Mouse (Mus musculus) heart, embryonic 15.5 days (tissue): ENCODE measurements around the gene E4f1. TPM values are rescaled to one million over a fixed set of nuclear protein-coding genes. Genes with fewer than 3 reads are reported as not detected.
A peak's percentile ranks its signal among the peaks of the same experiment; 100 is the strongest.
"Not testable (repeated sequence)": the region's sequence is repeated elsewhere in the genome, so short reads cannot be mapped to it uniquely, and the experiment has no call there.

Experiments used
- ATAC-seq: fragments of 200-750 bp; cut with Nextera tagmentation; replicated peaks from 2 replicates; pipeline ENCODE4 v1.8.0; 2017; ENCODE audit warnings: low read depth, moderate TSS enrichment; ENCODE audit not compliant: insufficient number of reproducible peaks, insufficient read depth, low FRiP score
- H3K27ac ChIP-seq: fragments of 300-500 bp; sonication (generic); 2 replicates; pipeline ENCODE4 v1.5.1; 2015; ENCODE audit warnings: mild to moderate bottlenecking, inconsistent platforms
- H3K27me3 ChIP-seq: fragments of 300-500 bp; sonication (generic); 2 replicates; pipeline ENCODE4 v1.6.1; 2015; ENCODE audit warnings: inconsistent platforms
- H3K36me3 ChIP-seq: fragments of 300-500 bp; sonication (generic); 2 replicates; pipeline ENCODE4 v1.6.1; 2015; ENCODE audit warnings: mild to moderate bottlenecking, inconsistent platforms
- H3K4me1 ChIP-seq: fragments of 300-500 bp; sonication (generic); replicated peaks from 2 replicates; pipeline ENCODE4 v1.6.1; 2015; ENCODE audit warnings: inconsistent platforms
- H3K4me2 ChIP-seq: fragments of 300-500 bp; sonication (generic); 2 replicates; pipeline ENCODE4 v1.6.1; 2015; ENCODE audit warnings: inconsistent platforms, mild to moderate bottlenecking, moderate library complexity
- H3K4me3 ChIP-seq: fragments of 300-500 bp; sonication (generic); 2 replicates; pipeline ENCODE4 v1.5.1; 2015; ENCODE audit warnings: mild to moderate bottlenecking, inconsistent platforms
- H3K9ac ChIP-seq: fragments of 300-500 bp; sonication (generic); 2 replicates; pipeline ENCODE4 v1.6.1; 2015; ENCODE audit warnings: mild to moderate bottlenecking, inconsistent platforms
- H3K9me3 ChIP-seq: fragments of 300-500 bp; sonication (generic); replicated peaks from 2 replicates; pipeline ENCODE4 v1.6.1; 2016; ENCODE audit warnings: inconsistent platforms
- WGBS: fragments of 180-500 bp; shearing (Covaris S2); methylation state at CpG from one replicate; pipeline ENCODE4 v1.1.7; 2015; ENCODE audit warnings: mixed read lengths; 5-methylcytosine and 5-hydroxymethylcytosine counted together
- polyA plus RNA-seq: library from polyadenylated mRNA; unstranded; fragments of >200 nt; fragmentation: Nextera tagmentation; extraction: Ambion mirVana; gene quantifications from 2 replicates; pipeline ENCODE4 v1.2.1, GENCODE M21; 2015

The E4f1 gene
- polyA plus RNA-seq, 1 experiment from 2014 or later: 20.5 TPM

- Histone ChIP-seq H3K36me3 (peaks cover 14% of the 10 kb centered on the region), H3K4me2 (peak overlapping the region; percentile 93), H3K9ac (peak overlapping the region; percentile 92), H3K4me3 (peak overlapping the region; percentile 81), H3K4me1 (peaks cover 31% of the 10 kb centered on the region), H3K9me3 (no peaks in the 10 kb centered on the region), H3K27me3 (no peaks in the 10 kb centered on the region), H3K27ac (peak overlapping the region; percentile 84)
- WGBS: under 1% methylated on average over 67 of the region's 68 CpGs
- ATAC-seq: peak; percentile 45
These were observed 801 bp upstream of the E4f1 start for GRCm38 (mm10) chr17:24470701-24471527.

- H3K36me3 ChIP-seq: no peaks in the 10 kb centered on the region
- no peaks in the 10 kb centered on the region for H3K27me3 ChIP-seq
- H3K9ac ChIP-seq: peak overlapping the region; percentile 92
- peak overlapping the region; percentile 84 for H3K27ac ChIP-seq
- H3K4me3 ChIP-seq: peak overlapping the region; percentile 81
- no peaks in the 10 kb centered on the region for H3K9me3 ChIP-seq
- peak overlapping the region; percentile 93 for H3K4me2 ChIP-seq
- WGBS: 14% methylated on average over 7 of the region's 7 CpGs
- ATAC-seq: no peak
- H3K4me1 ChIP-seq: peaks cover 31% of the 10 kb centered on the region
These were observed 690 bp downstream of the E4f1 start for GRCm38 (mm10) chr17:24469336-24469909.

- peaks cover 26% of the 10 kb centered on the region for H3K4me1 ChIP-seq
- no peaks in the 10 kb centered on the region for H3K27me3 ChIP-seq
- WGBS: 94% methylated on average over 5 of the region's 5 CpGs
- H3K27ac ChIP-seq: no peak overlapping the region
- no peak overlapping the region for H3K4me2 ChIP-seq
- H3K36me3 ChIP-seq: no peaks in the 10 kb centered on the region
- ATAC-seq: no peak
- no peak overlapping the region for H3K4me3 ChIP-seq
- H3K9me3 ChIP-seq: no peaks in the 10 kb centered on the region
- H3K9ac ChIP-seq: no peak overlapping the region
These were observed 1.4 kb downstream of the E4f1 start for GRCm38 (mm10) chr17:24468636-24469246.

GRCm38 (mm10) chr17:24463374-24464133, 6.6 kb downstream of the E4f1 start:
- Histone ChIP-seq H3K36me3 (no peaks in the 10 kb centered on the region), H3K4me1 (peaks cover 12% of the 10 kb centered on the region), H3K4me3 (no peak overlapping the region), H3K9me3 (no peaks in the 10 kb centered on the region), H3K9ac (no peak overlapping the region), H3K27me3 (no peaks in the 10 kb centered on the region), H3K27ac (peak overlapping the region; percentile 18; the same call in 1 of the 2 replicates), H3K4me2 (no peak overlapping the region)
- no peak; the same call in 1 of the 2 replicates for ATAC-seq
- 42% methylated on average over 6 of the region's 6 CpGs for WGBS

GRCm38 (mm10) chr17:24462932-24463331, 7.2 kb downstream of the E4f1 start:
- peak overlapping the region; percentile 18; the same call in 1 of the 2 replicates for H3K27ac ChIP-seq
- WGBS: 50% methylated on average over 1 of the region's 1 CpGs
- H3K9me3 ChIP-seq: no peaks in the 10 kb centered on the region
- H3K4me2 ChIP-seq: no peak overlapping the region
- no peak overlapping the region for H3K4me3 ChIP-seq
- H3K27me3 ChIP-seq: no peaks in the 10 kb centered on the region
- peak; percentile 35; the same call in 1 of the 2 replicates for ATAC-seq
- peaks cover 12% of the 10 kb centered on the region for H3K4me1 ChIP-seq
- no peaks in the 10 kb centered on the region for H3K36me3 ChIP-seq
- H3K9ac ChIP-seq: no peak overlapping the region

- 79% methylated on average over 2 of the region's 2 CpGs for WGBS
- ATAC-seq: no peak
- Histone ChIP-seq H3K4me2 (no peak overlapping the region), H3K27ac (no peak overlapping the region), H3K36me3 (no peaks in the 10 kb centered on the region), H3K4me1 (peaks cover 12% of the 10 kb centered on the region), H3K4me3 (no peak overlapping the region), H3K9ac (no peak overlapping the region), H3K9me3 (no peaks in the 10 kb centered on the region), H3K27me3 (no peaks in the 10 kb centered on the region)
These were observed 8.5 kb downstream of the E4f1 start for GRCm38 (mm10) chr17:24461580-24461979.

- H3K9me3 ChIP-seq, H3K27me3 ChIP-seq, H3K36me3 ChIP-seq, H3K9ac ChIP-seq, ATAC-seq: not testable (repeated sequence)
- peak overlapping the region; percentile 64 for H3K4me3 ChIP-seq
- 54% methylated on average over 10 of the region's 10 CpGs for WGBS
- peak overlapping the region; percentile 58 for H3K27ac ChIP-seq
- peak overlapping the region; percentile 67 for H3K4me2 ChIP-seq
- H3K4me1 ChIP-seq: peaks cover 19% of the 10 kb centered on the region
These were observed 14.4 kb downstream of the E4f1 start for GRCm38 (mm10) chr17:24455523-24456206.

- no peaks in the 10 kb centered on the region for H3K27me3 ChIP-seq
- H3K4me3 ChIP-seq: peak overlapping the region; percentile 64
- H3K9me3 ChIP-seq: no peaks in the 10 kb centered on the region
- WGBS: under 1% methylated on average over 67 of the region's 67 CpGs
- H3K27ac ChIP-seq: peak overlapping the region; percentile 93
- peak; percentile 94 for ATAC-seq
- peak overlapping the region; percentile 78 for H3K9ac ChIP-seq
- peaks cover 19% of the 10 kb centered on the region for H3K4me1 ChIP-seq
- H3K36me3 ChIP-seq: peaks cover 14% of the 10 kb centered on the region
- H3K4me2 ChIP-seq: peak overlapping the region; percentile 67
These were observed 15.2 kb downstream of the E4f1 start for GRCm38 (mm10) chr17:24454756-24455522.

GRCm38 (mm10) chr17:24454218-24454755, 15.8 kb downstream of the E4f1 start:
- Histone ChIP-seq H3K4me3 (peak overlapping the region; percentile 64), H3K27me3 (no peaks in the 10 kb centered on the region), H3K4me1 (peaks cover 19% of the 10 kb centered on the region), H3K36me3 (peaks cover 20% of the 10 kb centered on the region), H3K9ac (peak overlapping the region; percentile 78), H3K4me2 (peak overlapping the region; percentile 67), H3K9me3 (no peaks in the 10 kb centered on the region), H3K27ac (peak overlapping the region; percentile 93)
- WGBS: 4% methylated on average over 14 of the region's 14 CpGs
- no peak for ATAC-seq

- no peak for ATAC-seq
- WGBS: 69% methylated on average over 2 of the region's 2 CpGs
- Histone ChIP-seq H3K9me3 (no peaks in the 10 kb centered on the region), H3K27me3 (no peaks in the 10 kb centered on the region), H3K9ac (no peak overlapping the region), H3K27ac (no peak overlapping the region), H3K4me1 (peaks cover 19% of the 10 kb centered on the region), H3K4me2 (peak overlapping the region; percentile 67; the same call in 1 of the 2 replicates), H3K36me3 (peaks cover 29% of the 10 kb centered on the region), H3K4me3 (no peak overlapping the region)
These were observed 16.7 kb downstream of the E4f1 start for GRCm38 (mm10) chr17:24453372-24453771.
